Mouse (Mus musculus) liver, postnatal 0 days (tissue): ENCODE data around the gene Olig3.

Experiments
- CTCF ChIP-seq: sonication (generic); IDR thresholded peaks from 2 replicates; pipeline ENCODE4 v1.5.1; 2016; ENCODE audit warnings: antibody characterized with exemption, low read depth
- EP300 ChIP-seq: IDR thresholded peaks from 2 replicates; pipeline ENCODE4 v1.6.1; 2016; ENCODE audit warnings: antibody characterized with exemption, low read depth, mild to moderate bottlenecking

DNA sequence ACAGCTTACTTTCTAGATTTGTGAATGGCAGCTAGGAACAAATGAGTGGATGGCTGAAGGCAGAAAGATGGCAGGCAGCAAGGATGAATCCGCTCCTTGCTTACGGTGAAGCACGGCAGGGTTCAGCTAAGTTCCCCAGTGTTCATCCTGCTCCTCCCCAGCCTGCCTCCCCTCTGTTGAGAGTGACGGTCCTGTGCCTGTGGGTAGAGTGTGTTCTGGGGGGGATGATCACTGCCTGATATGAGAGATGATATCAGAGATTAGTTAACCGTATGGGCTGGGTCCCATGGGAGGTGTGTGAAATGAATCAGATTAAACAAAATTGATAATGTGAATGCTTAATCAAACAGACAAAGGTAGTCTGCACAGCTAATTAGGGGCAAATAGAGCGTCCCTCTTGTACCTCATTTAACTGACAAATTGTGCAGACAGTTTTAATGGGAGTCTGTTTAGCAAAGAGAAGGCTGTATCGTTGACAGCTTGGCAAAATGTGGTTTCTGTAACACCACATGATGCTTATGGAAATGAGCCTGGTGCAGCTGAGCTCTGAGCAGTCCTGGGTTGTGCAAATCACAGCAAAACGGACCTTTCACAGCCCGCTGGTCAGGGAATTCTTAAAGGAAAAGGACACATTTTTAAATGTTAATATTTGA is 40.3 kb downstream of the Olig3 start:
- no peak for TF ChIP-seq CTCF
- TF ChIP-seq EP300, result no peak
